Mouse (Mus musculus) midbrain, embryonic 14.5 days (tissue): ENCODE data around the gene Kifc5b. TPM values are rescaled to one million over a fixed set of nuclear protein-coding genes. Genes with fewer than 3 reads are reported as not detected.
A peak's percentile ranks its signal among the peaks of the same experiment; 100 is the strongest.

Experiments used
- ATAC-seq: fragments of 200-750 bp; cut with Nextera tagmentation; 2 replicates; pipeline ENCODE4 v1.8.0; 2017; ENCODE audit warnings: moderate number of reproducible peaks, moderate library complexity; ENCODE audit not compliant: low FRiP score, low TSS enrichment
- DNase-seq: peaks from one replicate; pipeline ENCODE4 v3.0.0-alpha.2; 2015
- H3K27ac ChIP-seq: fragments of 300-500 bp; sonication (generic); replicated peaks from 2 replicates; pipeline ENCODE4 v1.5.1; 2014; ENCODE audit warnings: mild to moderate bottlenecking, low read depth, low read length, moderate library complexity
- H3K27me3 ChIP-seq: fragments of 300-500 bp; sonication (generic); 2 replicates; pipeline ENCODE4 v1.6.1; 2014; ENCODE audit warnings: low read length, control low read depth, mixed read lengths; ENCODE audit not compliant: control insufficient read depth, insufficient read depth
- H3K36me3 ChIP-seq: fragments of 300-500 bp; sonication (generic); 2 replicates; pipeline ENCODE4 v1.6.1; 2014; ENCODE audit warnings: low read length, control low read depth; ENCODE audit not compliant: control insufficient read depth, insufficient read depth
- H3K4me1 ChIP-seq: fragments of 300-500 bp; sonication (generic); 2 replicates; pipeline ENCODE4 v1.6.1; 2014; ENCODE audit warnings: mild to moderate bottlenecking, antibody characterized with exemption, low read length, control low read depth; ENCODE audit not compliant: control insufficient read depth, insufficient read depth
- H3K4me2 ChIP-seq: fragments of 300-500 bp; sonication (generic); 2 replicates; pipeline ENCODE4 v1.6.1; 2014; ENCODE audit warnings: mild to moderate bottlenecking, low read length, moderate library complexity
- H3K4me3 ChIP-seq: fragments of 300-500 bp; sonication (generic); replicated peaks from 2 replicates; pipeline ENCODE4 v1.5.1; 2014; ENCODE audit warnings: low read depth, low read length
- H3K9ac ChIP-seq: fragments of 300-500 bp; sonication (generic); replicated peaks from 2 replicates; pipeline ENCODE4 v1.6.1; 2014; ENCODE audit warnings: mild to moderate bottlenecking, low read length, moderate library complexity
- H3K9me3 ChIP-seq: fragments of 300-500 bp; sonication (generic); 2 replicates; pipeline ENCODE4 v1.6.1; 2016; ENCODE audit warnings: low read length, control low read depth, mixed read lengths; ENCODE audit not compliant: control insufficient read depth
- WGBS: fragments of 180-500 bp; shearing (Covaris S2); extraction: QIAGEN DNeasy Blood & Tissue Kit; methylation state at CpG from one replicate; pipeline ENCODE4 v1.1.7; 2014; 5-methylcytosine and 5-hydroxymethylcytosine counted together
- microRNA-seq: library from miRNA; unstranded; fragments of <30 nt; microRNA quantifications from one replicate; pipeline ENCODE4, GENCODE M21; 2016
- polyA plus RNA-seq: library from polyadenylated mRNA; unstranded; fragments of >200 nt; fragmentation: Nextera tagmentation; extraction: Ambion mirVana; gene quantifications from 2 replicates; pipeline ENCODE4 v1.2.1, GENCODE M21; 2014

Gene Kifc5b
- polyA plus RNA-seq, 1 experiment from 2014 or later: 1.2 TPM

- Histone ChIP-seq H3K36me3 (peaks cover 57% of the 10 kb centered on the region), H3K27me3 (no peaks in the 10 kb centered on the region), H3K4me3 (no peak overlapping the region), H3K4me1 (peaks cover 10% of the 10 kb centered on the region; the same call in 1 of the 2 replicates), H3K9ac (no peak overlapping the region), H3K27ac (no peak overlapping the region), H3K9me3 (no peaks in the 10 kb centered on the region), H3K4me2 (no peak overlapping the region)
- 91% methylated on average over 2 of the region's 2 CpGs for WGBS
- DNase-seq: no peak
- ATAC-seq: no peak
Observed at GRCm38 (mm10) chr17:26979426-26979825, 62.5 kb downstream of the Kifc5b start.

GRCm38 (mm10) chr17:26981050-26981449, 64.2 kb downstream of the Kifc5b start:
- no peak for ATAC-seq
- no peaks in the 10 kb centered on the region for H3K27me3 ChIP-seq
- H3K9ac ChIP-seq: no peak overlapping the region
- no peak overlapping the region for H3K4me2 ChIP-seq
- DNase-seq: no peak
- WGBS: 80% methylated on average over 2 of the region's 2 CpGs
- no peak overlapping the region for H3K27ac ChIP-seq
- H3K4me1 ChIP-seq: peaks cover 6% of the 10 kb centered on the region; the same call in 1 of the 2 replicates
- H3K36me3 ChIP-seq: peaks cover 43% of the 10 kb centered on the region
- no peaks in the 10 kb centered on the region for H3K9me3 ChIP-seq
- H3K4me3 ChIP-seq: no peak overlapping the region

Small RNA genes lying within 50 kb of the gene (microRNA-seq; reads per million reads assigned to microRNA genes)
- gene Gm27775 (not detected), gene Mir3083 (not detected), gene Mir6968 (1.6 reads per million, percentile 6 among the genes with 10 or more reads in this experiment)

Other genes starting within 250 kb of the Kifc5b start
- gene Crebrf, start 201.4 kb upstream of the Kifc5b start, polyA plus RNA-seq: 12.9 and 18.1 TPM in 2 replicates
- gene Bnip1, start 136.0 kb upstream of the Kifc5b start, polyA plus RNA-seq: 54.5 and 59.0 TPM in 2 replicates
- not detected in 2 replicates for gene Nkx2-5, start 72.1 kb upstream of the Kifc5b start, polyA plus RNA-seq
- 18.2 and 24.0 TPM in 2 replicates for gene Phf1, start 16.0 kb downstream of the Kifc5b start, polyA plus RNA-seq
- 99.2 and 108 TPM in 2 replicates for gene Cuta, start 22.5 kb downstream of the Kifc5b start, polyA plus RNA-seq
- gene Syngap1, start 24.2 kb downstream of the Kifc5b start, polyA plus RNA-seq: 5.5 and 9.7 TPM in 2 replicates
- 8.7 and 11.3 TPM in 2 replicates for gene Zbtb9, start 56.1 kb downstream of the Kifc5b start, polyA plus RNA-seq
- gene Bak1, start 111.9 kb downstream of the Kifc5b start, polyA plus RNA-seq: 5.5 and 5.8 TPM in 2 replicates
- gene Itpr3, start 140.2 kb downstream of the Kifc5b start, polyA plus RNA-seq: 0.51 and 0.82 TPM in 2 replicates
- 353 and 471 TPM in 2 replicates for gene Uqcc2, start 216.8 kb downstream of the Kifc5b start, polyA plus RNA-seq